Mouse (Mus musculus) C2C12 (cell line): ENCODE results near the gene Fth1. TPM values are rescaled to one million over a fixed set of nuclear protein-coding genes. Genes with fewer than 3 reads are reported as not detected.

Source experiments
- H3K27me3 ChIP-seq: one replicate; pipeline ENCODE4 v1.6.1; 2011; ENCODE audit not compliant: control insufficient read depth, insufficient read depth, insufficient read length
- H3K36me3 ChIP-seq: one replicate; pipeline ENCODE4 v1.6.1; 2011; ENCODE audit not compliant: control insufficient read depth, insufficient read depth
- H3K4me3 ChIP-seq: one replicate; pipeline ENCODE4 v1.5.1; 2011; ENCODE audit warnings: mild to moderate bottlenecking, control low read depth; ENCODE audit not compliant: poor library complexity, insufficient read depth, severe bottlenecking
- H3K79me2 ChIP-seq: one replicate; pipeline ENCODE4 v1.6.1; 2011; ENCODE audit not compliant: control insufficient read depth, insufficient read depth
- H3K79me3 ChIP-seq: one replicate; pipeline ENCODE4 v1.6.1; 2011; ENCODE audit warnings: low read depth, control low read depth
- H3ac ChIP-seq: one replicate; pipeline ENCODE3; 2011; ENCODE audit warnings: low read depth; ENCODE audit not compliant: control insufficient read depth, insufficient read length
- CEBPB ChIP-seq: IDR thresholded peaks from one replicate; pipeline ENCODE4 v1.6.1; 2011; ENCODE audit warnings: low read depth, mild to moderate bottlenecking, control low read depth, moderate library complexity
- CTCF ChIP-seq: IDR thresholded peaks from one replicate; pipeline ENCODE4 v1.5.1; 2011; ENCODE audit not compliant: control insufficient read depth, insufficient read depth, insufficient read length
- FOSL1 ChIP-seq: IDR thresholded peaks from one replicate; pipeline ENCODE4 v1.8.0; 2011; ENCODE audit warnings: mild to moderate bottlenecking, low read length; ENCODE audit not compliant: poor library complexity, insufficient read depth, severe bottlenecking
- MAX ChIP-seq: IDR thresholded peaks from one replicate; pipeline ENCODE4 v1.6.1; 2011; ENCODE audit warnings: mild to moderate bottlenecking, control low read depth
- MYOD1 ChIP-seq: IDR thresholded peaks from one replicate; pipeline ENCODE4 v1.6.1; 2011; ENCODE audit warnings: low read depth; ENCODE audit not compliant: control insufficient read depth, insufficient read length
- MYOG ChIP-seq: IDR thresholded peaks from one replicate; pipeline ENCODE4 v1.6.1; 2011; ENCODE audit not compliant: control insufficient read depth, insufficient read length; ENCODE audit errors: extremely low read depth
- USF1 ChIP-seq: IDR thresholded peaks from one replicate; pipeline ENCODE4 v1.6.1; 2011; ENCODE audit warnings: low read depth, mild to moderate bottlenecking, control low read depth, moderate library complexity
- polyA plus RNA-seq: library from polyadenylated mRNA; unstranded; fragments of >200 nt; fragmentation: generic; extraction: Trizol; gene quantifications from one replicate; pipeline ENCODE4 v1.2.1, GENCODE M21; 2012; ENCODE audit warnings: missing spikeins

Fth1 gene
- polyA plus RNA-seq, 1 experiment = 4,975 TPM

- no peaks in the 10 kb centered on the region for H3K27me3 ChIP-seq
- H3K36me3 ChIP-seq = no peaks in the 10 kb centered on the region
- no peak overlapping the region for H3K4me3 ChIP-seq
- TF ChIP-seq MYOD1 = peak; percentile 8
- TF ChIP-seq MYOG = no peak
- TF ChIP-seq CTCF = peak; percentile 54
- TF ChIP-seq USF1 = no peak
- H3ac ChIP-seq = no peak overlapping the region
- no peaks in the 10 kb centered on the region for H3K79me3 ChIP-seq
- no peaks in the 10 kb centered on the region for H3K79me2 ChIP-seq
These were observed 19.9 kb downstream of the Fth1 start for GRCm38 (mm10) chr19:10000330-10000729.

- no peak within 1 kb of the TSS for H3ac ChIP-seq
- H3K4me3 ChIP-seq = no peak within 1 kb of the TSS
- no peaks in the 10 kb centered on the region for H3K79me3 ChIP-seq
- no peaks in the 10 kb centered on the region for H3K27me3 ChIP-seq
- no peaks in the 10 kb centered on the region for H3K79me2 ChIP-seq
- TF ChIP-seq CEBPB (no peak), USF1 (no peak), CTCF (no peak), FOSL1 (no peak), MYOD1 (no peak), MAX (no peak), MYOG (no peak)
- H3K36me3 ChIP-seq = no peaks in the 10 kb centered on the region
These were observed 21.0 kb downstream of the Fth1 start, which contains the start of the genes Best1 and Rab3il1 for GRCm38 (mm10) chr19:10001206-10001969. Gene Best1, minus strand, starts transcription at chr19:10001633. Gene Rab3il1, plus strand, starts transcription at chr19:10001669.

- H3K79me2 ChIP-seq = no peaks in the 10 kb centered on the region
- H3K27me3 ChIP-seq = no peaks in the 10 kb centered on the region
- H3ac ChIP-seq = no peak overlapping the region
- TF ChIP-seq CTCF (no peak), USF1 (no peak), MAX (no peak), FOSL1 (no peak), MYOD1 (no peak), CEBPB (no peak), MYOG (no peak)
- H3K36me3 ChIP-seq = no peaks in the 10 kb centered on the region
- no peaks in the 10 kb centered on the region for H3K79me3 ChIP-seq
- no peak overlapping the region for H3K4me3 ChIP-seq
These were observed 23.3 kb downstream of the Fth1 start for GRCm38 (mm10) chr19:10003696-10004095.

GRCm38 (mm10) chr19:10011408-10011807 is 31.0 kb downstream of the Fth1 start:
- no peak overlapping the region for H3K4me3 ChIP-seq
- no peaks in the 10 kb centered on the region for H3K27me3 ChIP-seq
- TF ChIP-seq MAX (no peak), USF1 (no peak), MYOD1 (no peak), MYOG (no peak), CTCF (no peak), CEBPB (no peak), FOSL1 (no peak)
- H3K79me2 ChIP-seq = no peaks in the 10 kb centered on the region
- H3K79me3 ChIP-seq = no peaks in the 10 kb centered on the region
- H3ac ChIP-seq = no peak overlapping the region
- H3K36me3 ChIP-seq = no peaks in the 10 kb centered on the region

GRCm38 (mm10) chr19:10012827-10013278 is 32.5 kb downstream of the Fth1 start:
- H3K79me2 ChIP-seq = no peaks in the 10 kb centered on the region
- no peak overlapping the region for H3K4me3 ChIP-seq
- H3ac ChIP-seq = peak overlapping the region; percentile 43
- no peaks in the 10 kb centered on the region for H3K36me3 ChIP-seq
- TF ChIP-seq USF1 = no peak
- no peak for TF ChIP-seq CEBPB
- TF ChIP-seq MYOD1 = peak; percentile 60
- no peak for TF ChIP-seq MAX
- no peak for TF ChIP-seq FOSL1
- H3K27me3 ChIP-seq = no peaks in the 10 kb centered on the region
- H3K79me3 ChIP-seq = no peaks in the 10 kb centered on the region

GRCm38 (mm10) chr19:10013348-10013747 is 33.0 kb downstream of the Fth1 start:
- Histone ChIP-seq H3K79me3 (no peaks in the 10 kb centered on the region), H3ac (no peak overlapping the region), H3K79me2 (no peaks in the 10 kb centered on the region), H3K27me3 (no peaks in the 10 kb centered on the region), H3K4me3 (no peak overlapping the region), H3K36me3 (no peaks in the 10 kb centered on the region)
- TF ChIP-seq USF1 (no peak), FOSL1 (no peak), MYOD1 (peak; percentile 55)
